Mouse (Mus musculus): ENCODE data around the gene Adap1.

- TF ChIP-seq CTCF (IDR thresholded peaks at IDR 0.05) (no peak), EP300 (IDR thresholded peaks at IDR 0.05) (no peak)
Measured at GRCm38 (mm10) chr5:139335634-139336033, 10.2 kb upstream of the Adap1 start.
